Mouse (Mus musculus) T-helper 17 cell (primary cell): Measurements from ENCODE around the gene Rasgrf2.

Experiments
- in situ Hi-C, 2 experiments: fragments of 300-600 bp; cut with MboI, MseI; formaldehyde crosslinking; loops; 1 replicate in 1 of 2; 2 replicates in 1 of 2; pipeline ENCODE4 v1.15.1; 2025; ENCODE audit warnings: high pct_unique_total_duplicates in 2 of 2

Gene Rasgrf2

GRCm38 (mm10) chr13:91955646-91956045, 175.8 kb downstream of the Rasgrf2 start:
- in situ Hi-C loops: no loop called here

GRCm38 (mm10) chr13:91955175-91955574, 176.3 kb downstream of the Rasgrf2 start:
- in situ Hi-C loops: no loop called here

DNA sequence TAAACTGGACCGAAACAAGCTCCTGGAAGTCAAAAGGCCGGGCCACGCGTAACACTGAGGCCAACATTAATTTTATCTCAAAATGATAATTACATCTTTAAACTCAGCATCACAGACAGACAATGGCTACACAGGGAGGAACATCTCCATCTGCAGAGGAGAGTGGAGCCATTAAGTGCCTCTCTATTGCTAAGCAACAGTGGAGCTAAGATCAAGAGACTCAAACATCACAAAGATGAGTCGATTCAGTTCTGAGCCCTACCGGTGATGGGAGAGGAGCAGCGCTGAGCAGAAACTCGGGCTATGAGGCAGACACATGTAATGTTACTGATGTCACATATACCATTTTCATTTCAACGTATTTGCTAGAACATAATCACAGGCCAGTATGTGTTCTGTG, 191.3 kb downstream of the Rasgrf2 start:
- in situ Hi-C loops: no loop called here

- in situ Hi-C loops: no loop called here
These were observed 192.6 kb downstream of the Rasgrf2 start for GRCm38 (mm10) chr13:91938826-91939225.

GRCm38 (mm10) chr13:91937232-91937631, 194.2 kb downstream of the Rasgrf2 start:
- in situ Hi-C loops: no loop called here

DNA sequence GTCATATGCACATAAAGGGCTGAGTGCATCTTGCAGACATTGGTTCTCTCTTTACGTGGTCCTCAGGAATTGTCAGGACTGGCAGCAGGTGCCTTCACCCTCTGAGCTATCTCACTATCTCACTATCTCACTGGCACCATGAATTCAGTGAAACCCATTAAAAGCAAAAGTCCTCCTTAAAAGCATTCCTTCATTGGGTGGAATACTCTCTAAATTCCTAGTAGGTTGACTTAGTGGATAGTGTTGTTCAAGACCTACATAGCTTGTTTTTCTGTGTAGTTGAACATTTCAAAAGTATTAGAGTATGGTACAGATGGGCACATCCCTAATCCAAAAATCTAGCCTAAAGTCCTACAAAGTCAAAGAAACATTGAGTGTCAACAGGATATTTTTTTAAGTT, 199.3 kb downstream of the Rasgrf2 start:
- in situ Hi-C loops: no loop called here

- in situ Hi-C loops: no loop called here
These were observed 201.3 kb downstream of the Rasgrf2 start for GRCm38 (mm10) chr13:91929943-91930726.

DNA sequence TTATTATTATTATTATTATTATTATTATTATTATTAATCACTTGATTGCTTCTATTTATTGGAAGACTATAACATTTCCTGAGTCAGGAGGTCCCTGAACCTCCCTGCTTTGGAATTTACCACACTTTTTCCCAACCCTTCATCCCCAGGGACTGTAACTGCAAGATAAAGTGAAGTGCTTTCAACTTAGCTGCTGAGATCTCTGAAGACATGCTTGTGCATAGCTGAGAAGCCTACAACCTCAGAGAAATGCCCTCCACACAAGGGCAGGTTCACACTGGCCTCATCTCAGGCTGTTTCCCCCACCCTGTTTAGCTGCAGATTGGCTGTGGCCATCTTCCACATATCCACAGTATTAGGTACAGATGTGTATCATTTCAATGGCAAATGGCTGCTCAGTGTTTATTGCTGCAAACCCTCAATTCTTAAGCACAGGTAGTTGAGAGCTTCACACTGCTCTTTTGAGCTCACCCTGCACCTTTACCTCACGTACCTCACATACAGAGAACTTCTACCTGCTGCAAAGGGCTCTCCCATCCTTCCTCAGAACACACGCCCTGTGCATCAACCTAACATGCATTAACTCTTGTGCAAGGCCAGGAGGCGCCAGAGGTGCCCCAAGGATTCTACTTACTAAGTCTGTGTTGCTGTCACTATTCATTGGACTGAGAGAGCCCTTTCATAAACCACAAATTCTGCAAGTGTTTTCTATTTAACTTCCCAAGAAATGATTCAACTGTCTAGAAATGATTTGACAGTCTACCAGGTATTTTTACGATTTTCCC, 202.7 kb downstream of the Rasgrf2 start:
- in situ Hi-C loops: no loop called here

GRCm38 (mm10) chr13:91921010-91921409, 210.4 kb downstream of the Rasgrf2 start:
- in situ Hi-C loops: no loop called here

DNA sequence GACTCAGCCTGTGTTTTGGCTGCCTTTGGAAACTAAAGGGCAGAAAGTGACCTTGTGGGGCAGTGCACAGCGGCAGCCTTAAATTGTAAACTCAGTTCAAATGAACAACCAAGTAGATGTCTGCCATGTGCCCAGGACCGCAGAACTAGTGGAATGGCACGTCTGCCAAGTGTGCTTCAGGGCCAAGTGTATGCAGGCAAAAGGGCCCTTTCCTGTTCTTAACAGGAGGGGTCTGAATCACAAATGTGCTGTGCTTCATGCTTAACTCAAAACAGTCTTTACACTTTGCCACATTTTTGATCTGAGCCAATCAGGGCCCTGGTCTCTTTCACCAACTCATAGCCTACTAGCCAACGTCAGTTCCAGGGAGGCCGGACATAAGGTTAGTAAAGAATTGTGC, 212.7 kb downstream of the Rasgrf2 start:
- in situ Hi-C loops: loop anchor here in 1 of 2 experiments (10.0 kb wide), 1 partner anchor 566 kb away; the partner anchor contains the start of gene Fam151b

DNA sequence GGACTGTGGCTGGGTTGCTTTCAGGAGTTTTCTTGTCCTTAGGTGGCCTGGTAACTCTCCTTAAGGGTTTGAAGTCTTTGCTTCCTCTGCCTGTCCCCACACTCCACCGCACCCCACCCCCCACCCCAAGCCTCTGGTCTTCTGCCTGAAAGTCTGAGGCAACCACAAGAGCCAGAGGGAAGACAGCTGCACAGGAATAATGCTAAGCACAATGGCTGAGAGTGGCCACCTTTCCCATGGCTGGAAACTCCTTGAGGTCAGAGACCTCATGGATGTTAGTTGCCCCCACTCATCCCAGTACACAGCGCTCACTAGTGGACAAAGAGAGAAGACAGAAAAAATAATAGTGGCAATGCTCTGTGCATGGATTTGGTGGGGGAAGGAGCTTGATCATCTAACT, 213.6 kb downstream of the Rasgrf2 start:
- in situ Hi-C loops: loop anchor here in 1 of 2 experiments (10.0 kb wide), 1 partner anchor 567 kb away; the partner anchor contains the start of gene Fam151b

DNA sequence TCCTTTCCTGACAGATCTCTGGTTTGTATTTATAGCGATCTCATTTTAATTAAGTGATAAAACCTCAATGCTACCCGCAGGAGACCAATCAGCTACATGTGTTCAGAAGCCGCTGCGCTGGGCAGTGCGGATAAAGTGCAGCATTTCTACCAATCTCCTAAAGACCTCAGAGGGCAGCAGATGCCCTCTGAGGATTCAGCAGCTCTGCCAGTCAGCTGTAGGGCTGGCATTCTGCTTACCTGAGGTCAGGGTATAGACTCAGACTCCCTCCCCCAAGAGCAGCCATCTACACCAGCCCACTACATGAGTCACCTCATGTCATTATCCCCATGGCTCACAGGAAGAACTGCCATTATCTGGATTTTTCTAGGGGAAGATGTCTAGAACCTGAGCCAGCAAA, 215.1 kb downstream of the Rasgrf2 start:
- in situ Hi-C loops: loop anchor here in 1 of 2 experiments (10.0 kb wide), 1 partner anchor 568 kb away; the partner anchor contains the start of gene Fam151b

DNA sequence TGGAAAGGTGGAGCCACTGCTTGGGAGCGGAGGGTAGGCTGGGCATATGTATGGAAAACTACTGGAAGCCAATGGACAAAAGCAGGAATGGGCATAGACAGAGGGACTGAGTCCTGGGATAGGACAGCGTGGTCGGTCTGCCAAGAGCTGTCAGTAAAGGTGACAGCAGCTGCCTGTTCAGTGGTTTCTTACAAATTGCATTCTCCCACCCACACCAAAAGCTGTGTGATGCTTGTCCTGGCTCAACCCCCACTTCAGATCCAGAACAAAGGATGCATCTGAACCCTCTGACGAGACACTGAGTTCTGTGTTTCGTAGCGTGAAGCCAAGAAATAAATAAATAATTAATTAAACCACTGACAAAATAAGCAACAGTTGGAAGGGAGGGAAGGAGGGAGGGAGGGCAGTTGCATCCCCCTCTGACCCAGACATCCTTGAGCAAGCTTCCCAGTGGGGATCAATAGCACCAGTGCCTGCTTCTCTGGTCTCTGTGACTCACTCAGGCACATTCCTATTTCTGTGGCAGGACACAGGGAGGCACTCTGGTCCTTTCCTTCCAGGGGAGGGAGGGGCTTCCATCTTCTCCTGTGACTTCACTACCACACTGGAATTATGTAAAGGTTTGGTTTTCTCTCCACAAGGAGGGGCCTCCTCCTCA, 215.7 kb downstream of the Rasgrf2 start:
- in situ Hi-C loops: loop anchor here in 1 of 2 experiments (10.0 kb wide), 1 partner anchor 569 kb away; the partner anchor contains the start of gene Fam151b

GRCm38 (mm10) chr13:91915192-91915581, 216.3 kb downstream of the Rasgrf2 start:
- in situ Hi-C loops: loop anchor here in 1 of 2 experiments (10.0 kb wide), 1 partner anchor 570 kb away; the partner anchor contains the start of gene Fam151b

- in situ Hi-C loops: loop anchor here in 1 of 2 experiments (10.0 kb wide), 1 partner anchor 573 kb away; the partner anchor contains the start of gene Fam151b
These were observed 219.8 kb downstream of the Rasgrf2 start for GRCm38 (mm10) chr13:91911652-91912051.

DNA sequence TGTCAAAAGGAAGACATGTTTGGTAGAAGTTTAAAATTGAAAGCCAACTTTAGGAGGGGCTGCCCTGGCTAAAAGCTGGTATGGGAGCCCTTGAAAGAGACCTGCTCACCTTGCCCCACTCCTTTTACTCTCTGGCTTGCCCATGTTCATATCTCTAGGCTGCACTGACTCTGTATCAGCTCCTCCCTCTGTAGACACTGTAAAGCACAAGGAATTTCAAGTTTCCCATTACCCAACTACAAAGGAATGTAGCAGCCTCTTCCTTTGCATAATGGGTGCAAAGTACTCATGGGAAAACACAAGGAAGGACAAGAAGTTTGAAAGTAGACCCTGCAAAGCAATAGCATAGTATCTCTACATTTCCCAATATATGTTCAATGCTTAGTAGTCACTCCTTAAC, 220.2 kb downstream of the Rasgrf2 start:
- in situ Hi-C loops: loop anchor here in 1 of 2 experiments (10.0 kb wide), 1 partner anchor 574 kb away; the partner anchor contains the start of gene Fam151b

- in situ Hi-C loops: loop anchor here (5.0 to 10.0 kb wide), 3 partner anchors 306 to 824 kb away; no protein-coding TSS in a partner anchor
These were observed 223.1 kb downstream of the Rasgrf2 start for GRCm38 (mm10) chr13:91908202-91908980.

GRCm38 (mm10) chr13:91906338-91906737, 225.1 kb downstream of the Rasgrf2 start:
- in situ Hi-C loops: loop anchor here (5.0 to 10.0 kb wide), 3 partner anchors 308 to 826 kb away; no protein-coding TSS in a partner anchor

DNA sequence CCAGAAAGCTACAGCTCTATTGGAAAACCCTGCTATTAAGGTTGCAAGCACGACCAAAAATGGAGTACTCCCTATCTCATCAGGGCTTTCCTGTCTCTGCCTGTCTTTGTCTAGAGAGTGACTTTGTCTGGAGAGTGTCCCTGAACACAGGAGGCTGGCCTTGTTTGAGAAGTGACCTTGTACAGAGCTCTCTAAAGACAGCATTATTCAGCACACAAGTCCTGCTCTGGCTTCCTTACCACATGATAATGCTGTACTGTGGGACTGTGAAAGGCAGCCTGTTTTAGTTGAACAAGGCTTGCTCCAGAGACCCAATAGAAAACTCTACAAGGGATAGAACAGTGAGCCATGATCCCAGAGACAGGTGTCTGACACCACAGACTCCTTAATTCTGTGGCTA, 235.0 kb downstream of the Rasgrf2 start:
- in situ Hi-C loops: no loop called here

DNA sequence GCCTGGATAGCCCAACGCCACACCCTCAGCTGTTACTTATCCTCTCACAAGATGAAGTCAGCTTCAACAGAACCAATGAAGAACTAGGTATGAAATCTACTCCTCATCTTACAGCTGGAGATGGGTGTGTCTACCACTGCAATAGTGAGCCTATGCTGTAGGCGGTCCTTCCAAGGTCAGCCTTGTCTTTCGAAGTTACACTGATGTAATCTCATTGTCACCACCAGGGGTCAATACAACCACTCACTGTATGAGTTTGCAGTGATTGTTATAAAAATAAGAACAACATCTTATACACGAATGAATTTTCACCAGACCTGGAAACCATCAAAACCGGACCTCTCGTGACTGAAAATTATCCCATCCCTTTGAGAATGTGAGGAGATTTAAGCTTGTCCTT, 238.3 kb downstream of the Rasgrf2 start:
- in situ Hi-C loops: no loop called here
